Mouse (Mus musculus): ENCODE results near the gene Gm19935. TPM values are rescaled to one million over a fixed set of nuclear protein-coding genes. Genes with fewer than 3 reads are reported as not detected.

Gene Gm19935
- total RNA-seq, 1 experiment from 2014 or later = not detected

Other genes with a start within 250 kb of the Gm19935 start
- 84.1 and 90.1 TPM in 2 replicates for gene Chd9, start 11.0 kb upstream of the Gm19935 start, total RNA-seq (2017)